Mouse (Mus musculus) frontal cortex, adult 2 months (tissue): ENCODE data around the gene Cacng4. TPM values are rescaled to one million over a fixed set of nuclear protein-coding genes. Genes with fewer than 3 reads are reported as not detected.

Experiments
- DNase-seq, 2 experiments: peaks; one replicate each; pipeline ENCODE4 v3.0.0; 2022; ENCODE audit warnings: low spot score in 1 of 2; ENCODE audit errors: extremely low spot score in 1 of 2
- polyA plus RNA-seq: library from polyadenylated mRNA; depleted of rRNA; stranded (reverse); fragments of >200 nt; gene quantifications from 2 replicates; pipeline ENCODE4 v1.2.3, GENCODE M21; 2012; rRNA removed

The Cacng4 gene
- 34.8 and 35.8 TPM in 2 replicates for polyA plus RNA-seq

DNA sequence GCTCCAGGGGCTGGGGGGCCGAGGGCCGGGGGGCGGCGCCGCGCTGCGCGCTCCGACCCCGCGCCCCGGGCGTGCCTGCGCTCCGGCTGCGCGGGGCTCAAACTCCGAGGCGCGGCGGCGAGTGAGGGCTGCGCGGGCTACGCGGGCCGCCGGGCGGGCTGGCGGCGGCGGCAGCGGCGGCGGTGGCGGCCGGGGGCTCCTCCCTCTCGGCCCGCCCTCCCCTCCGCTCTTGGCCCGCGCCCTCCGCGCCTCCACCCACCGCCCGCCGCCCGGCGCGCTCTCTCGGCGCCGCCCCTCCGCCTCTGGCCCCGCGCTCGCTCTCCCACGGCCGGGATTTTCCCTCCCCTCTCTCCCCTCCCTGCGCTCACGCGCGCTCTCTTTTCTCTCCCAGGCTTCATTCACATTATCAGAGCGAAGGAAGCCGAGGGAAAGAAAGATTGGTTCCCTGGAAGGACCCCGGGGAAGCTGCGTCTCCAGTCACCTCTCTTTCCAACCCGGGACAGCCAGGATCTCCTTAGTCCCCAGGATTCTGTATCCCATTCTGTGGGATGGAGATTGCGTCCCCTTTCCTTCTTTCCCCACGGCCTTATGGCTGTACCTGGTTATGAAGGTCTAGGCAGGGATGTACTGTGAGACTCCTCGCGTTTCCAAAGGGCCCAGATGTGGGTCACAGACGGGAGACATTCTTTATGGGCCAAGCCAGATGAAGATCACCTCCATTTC is at the start of gene Cacng4:
Gene Cacng4 (minus strand): TSS at position 11 of the 723 bp plus-strand sequence.
- DNase-seq = no peak

- DNase-seq = no peak
Observed at GRCm38 (mm10) chr11:107833351-107834040, 39.1 kb upstream of the Cacng4 start.

- DNase-seq = no peak
Observed at GRCm38 (mm10) chr11:107817196-107817595, 22.8 kb upstream of the Cacng4 start.

DNA sequence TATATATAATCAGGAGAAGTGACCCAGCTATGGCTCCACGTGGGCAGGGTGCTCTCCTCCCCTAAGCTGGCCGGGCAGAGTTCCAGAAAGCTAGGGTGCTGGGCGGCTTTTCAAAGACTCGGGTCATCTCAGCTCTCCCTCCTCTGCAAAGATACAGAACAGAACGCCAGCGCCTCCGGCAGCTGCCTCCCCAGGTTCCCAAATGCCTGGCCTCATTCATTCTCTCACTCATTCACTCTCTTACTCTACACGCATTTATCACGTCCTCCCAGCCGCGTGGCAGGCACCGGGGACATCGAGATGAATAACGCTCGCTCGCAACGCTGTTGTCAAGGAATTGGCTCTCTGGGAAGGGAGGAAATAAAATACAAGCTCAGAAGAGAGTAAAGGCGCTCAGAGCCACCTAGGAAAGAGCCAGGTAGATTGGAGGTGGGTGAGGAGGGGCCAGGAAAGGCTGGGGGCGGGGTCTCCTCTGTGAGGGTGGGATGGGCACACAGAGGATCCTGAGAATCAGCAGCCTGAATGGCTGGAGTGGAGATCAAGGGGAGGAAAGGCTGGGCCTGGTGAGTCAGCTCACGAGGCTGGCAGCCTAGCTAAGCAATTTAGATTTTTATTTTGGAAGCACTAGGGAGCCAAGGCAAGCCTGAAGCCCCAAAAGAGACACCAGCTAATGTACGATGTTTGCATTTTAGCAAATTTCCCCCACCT is 18.7 kb upstream of the Cacng4 start:
- no peak for DNase-seq

- DNase-seq = no peak
Observed at GRCm38 (mm10) chr11:107812429-107812828, 18.1 kb upstream of the Cacng4 start.

DNA sequence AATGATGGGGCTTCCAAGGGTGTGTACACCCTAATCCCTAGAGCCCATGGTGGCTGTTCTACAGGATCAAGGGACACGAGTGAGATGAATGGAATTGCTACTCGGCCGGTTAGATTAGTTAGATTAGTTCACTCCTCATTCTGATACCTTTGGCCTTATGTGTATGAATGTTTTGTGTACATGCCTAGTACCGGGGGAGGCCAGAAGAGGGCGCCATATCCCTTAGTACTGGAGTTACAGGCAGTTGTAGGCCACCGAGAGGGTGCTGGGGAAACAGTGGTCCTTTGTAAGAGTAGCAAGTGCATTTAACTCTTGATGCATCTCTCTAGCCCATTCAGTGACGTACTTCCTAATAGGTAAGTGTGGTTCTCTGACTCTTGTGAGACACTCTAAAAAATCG is 14.2 kb upstream of the Cacng4 start:
- no peak for DNase-seq

DNA sequence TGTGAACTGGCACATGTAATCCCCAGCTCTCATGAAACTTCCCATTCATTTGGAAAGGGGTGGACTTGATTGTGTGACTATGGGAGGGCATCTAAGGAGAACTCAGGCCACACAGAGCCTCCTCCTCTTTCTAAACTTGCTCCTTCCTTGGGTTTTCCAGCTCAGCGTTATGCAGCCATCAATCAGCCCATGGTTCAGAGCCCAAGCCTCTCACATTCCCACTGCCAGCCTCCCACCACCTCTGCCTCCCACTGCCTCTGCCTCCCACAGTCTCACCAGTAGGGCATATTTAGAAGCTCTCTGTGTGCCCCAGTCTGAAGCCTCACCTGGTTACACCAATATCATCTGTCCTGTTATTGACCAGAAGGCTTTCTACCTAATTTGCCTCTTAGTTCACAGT is 11.7 kb upstream of the Cacng4 start:
- DNase-seq = no peak

GRCm38 (mm10) chr11:107801946-107802345 is 7.6 kb upstream of the Cacng4 start:
- no peak for DNase-seq

DNA sequence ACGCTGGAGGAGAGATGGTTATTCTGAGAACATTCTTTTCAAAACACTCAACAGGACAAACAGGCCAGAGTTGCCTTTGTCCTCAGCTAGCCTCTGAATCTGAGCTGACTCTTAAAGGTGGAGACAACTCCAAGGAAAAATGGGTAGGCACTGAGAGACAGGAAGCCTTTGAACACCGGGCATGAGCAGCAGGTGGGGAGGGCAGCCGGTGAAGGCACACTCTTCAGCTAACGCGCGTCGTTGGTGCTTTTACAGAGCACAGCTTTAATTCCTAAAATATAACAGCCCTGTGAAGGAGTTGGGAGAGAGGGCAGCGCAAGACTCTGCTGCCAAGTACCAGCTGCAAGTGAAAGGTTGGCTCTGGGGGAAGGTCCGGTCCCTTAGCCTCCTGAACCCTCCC is 5.0 kb upstream of the Cacng4 start:
- no peak for DNase-seq

DNA sequence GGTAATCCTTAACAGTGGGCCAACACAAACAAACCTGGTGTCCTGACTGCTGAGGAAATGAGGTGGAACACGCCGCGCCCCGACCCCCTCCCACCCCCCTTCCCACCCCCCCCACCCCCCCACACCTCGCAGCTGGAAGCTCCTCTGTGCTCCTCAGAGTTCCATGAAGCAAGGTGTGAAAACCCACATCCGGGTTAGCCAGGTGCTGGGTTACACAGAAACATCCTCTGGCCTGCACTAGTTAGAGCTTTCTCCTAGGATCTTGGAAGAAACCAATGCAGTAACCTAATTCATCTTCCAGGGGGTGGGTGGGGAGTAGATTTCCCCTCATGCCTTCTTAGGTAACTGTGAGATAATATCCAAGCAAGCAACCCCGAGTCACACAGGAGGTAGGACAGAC is 2.0 kb upstream of the Cacng4 start:
- no peak for DNase-seq

DNA sequence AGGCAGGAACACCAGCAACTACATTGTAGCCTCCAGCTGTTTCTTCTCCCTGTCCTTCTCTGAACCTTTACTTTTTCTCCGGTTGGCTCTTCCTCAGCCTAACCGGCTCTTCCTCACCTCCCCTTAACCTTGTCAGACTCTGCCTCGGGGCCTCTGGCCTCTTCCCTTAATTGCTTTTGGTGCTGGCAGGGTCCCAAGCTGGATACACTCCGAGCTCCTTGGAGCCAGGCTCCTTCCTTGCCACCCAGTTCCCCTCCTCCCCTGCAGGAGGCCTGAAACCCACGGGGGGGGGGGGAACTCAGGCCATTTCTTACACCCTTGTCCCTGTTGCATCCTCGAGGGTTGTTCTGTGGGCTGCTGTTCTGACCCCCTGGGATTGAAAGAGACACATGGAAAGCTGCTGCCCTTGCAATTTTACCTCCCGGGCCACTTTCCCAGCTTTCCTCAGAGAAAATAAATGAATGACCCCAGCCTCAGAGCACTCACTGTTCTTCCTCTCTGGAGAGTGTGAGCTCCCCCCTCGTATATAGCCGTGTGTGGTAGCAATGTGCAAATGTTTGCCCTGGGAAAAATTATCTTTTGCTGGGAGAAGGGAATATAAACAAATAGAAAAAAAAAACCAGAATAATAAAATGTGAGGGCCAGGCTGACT is 1.2 kb upstream of the Cacng4 start:
- no peak for DNase-seq

GRCm38 (mm10) chr11:107794103-107794493 is 259 bp downstream of the Cacng4 start:
- DNase-seq = no peak

DNA sequence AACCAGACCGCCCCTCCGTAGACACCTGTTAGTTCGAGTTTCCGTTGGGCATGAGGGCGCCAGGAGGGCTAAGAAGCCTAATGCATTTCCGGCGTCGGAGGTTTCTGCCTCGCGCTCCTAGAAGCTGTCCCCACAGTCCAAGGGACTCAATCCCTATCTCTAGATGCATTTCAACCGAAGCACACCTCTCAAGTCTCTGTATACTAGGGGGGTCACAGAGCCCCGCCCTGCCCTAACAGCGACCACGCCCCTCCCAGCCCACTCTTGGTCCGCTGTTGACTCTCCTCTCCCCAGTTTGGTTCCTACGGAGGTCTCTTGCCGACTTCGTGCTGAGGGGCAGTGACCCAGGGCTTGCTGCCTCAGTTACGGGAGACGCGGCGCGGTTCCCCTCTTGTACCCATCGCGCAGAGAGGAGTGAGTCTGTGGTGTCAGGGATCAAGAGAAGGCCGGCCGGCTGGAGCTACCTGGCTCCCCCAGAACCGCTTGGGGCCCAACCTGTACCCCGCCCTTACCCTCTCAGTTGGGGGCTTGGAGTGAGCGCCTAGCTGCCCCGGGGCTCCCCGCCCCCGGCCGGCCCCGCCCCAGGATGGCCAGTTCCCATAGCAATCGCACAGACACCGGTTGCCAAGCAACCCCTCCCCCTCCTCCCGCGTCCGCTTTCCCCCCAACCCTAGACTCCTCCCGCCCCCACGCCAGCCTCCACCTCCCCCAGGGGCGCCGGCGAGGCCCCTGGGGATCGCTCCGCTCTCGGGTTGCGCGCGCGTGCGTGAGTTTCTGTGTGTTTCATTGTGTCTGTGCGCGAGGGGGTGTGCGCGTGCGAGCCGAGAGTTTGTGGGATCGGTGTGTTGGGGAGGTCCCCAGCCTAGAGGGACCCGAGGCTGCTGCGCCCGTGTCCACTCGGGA is 906 bp downstream of the Cacng4 start:
- DNase-seq = peak in 1 of 2 experiments; percentile 58

GRCm38 (mm10) chr11:107792136-107792535 is 2.2 kb downstream of the Cacng4 start:
- DNase-seq = no peak

- no peak for DNase-seq
Observed at GRCm38 (mm10) chr11:107785761-107786160, 8.6 kb downstream of the Cacng4 start.

GRCm38 (mm10) chr11:107785288-107785687 is 9.1 kb downstream of the Cacng4 start:
- no peak for DNase-seq

- no peak for DNase-seq
Observed at GRCm38 (mm10) chr11:107783861-107784754, 10.2 kb downstream of the Cacng4 start.

DNA sequence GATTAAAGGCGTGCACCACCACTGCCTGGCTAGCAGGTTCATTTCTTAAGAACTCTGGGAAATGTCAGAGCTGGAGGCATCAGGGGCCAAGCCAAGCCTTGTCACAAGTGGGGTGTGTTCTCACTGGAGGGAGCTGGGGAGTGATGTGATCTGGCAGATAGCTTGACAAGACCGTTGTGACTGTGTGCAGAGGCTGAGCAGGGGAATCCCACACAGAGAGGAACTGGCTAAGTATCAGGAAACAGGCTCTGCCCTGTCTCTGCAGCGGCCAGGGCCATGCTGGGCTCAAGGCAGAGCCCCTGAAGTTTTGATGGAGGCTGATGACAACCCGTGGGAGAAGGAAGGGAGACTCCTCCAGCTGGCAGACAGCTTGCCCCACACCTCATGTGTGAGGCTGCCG is 11.8 kb downstream of the Cacng4 start:
- DNase-seq = no peak

DNA sequence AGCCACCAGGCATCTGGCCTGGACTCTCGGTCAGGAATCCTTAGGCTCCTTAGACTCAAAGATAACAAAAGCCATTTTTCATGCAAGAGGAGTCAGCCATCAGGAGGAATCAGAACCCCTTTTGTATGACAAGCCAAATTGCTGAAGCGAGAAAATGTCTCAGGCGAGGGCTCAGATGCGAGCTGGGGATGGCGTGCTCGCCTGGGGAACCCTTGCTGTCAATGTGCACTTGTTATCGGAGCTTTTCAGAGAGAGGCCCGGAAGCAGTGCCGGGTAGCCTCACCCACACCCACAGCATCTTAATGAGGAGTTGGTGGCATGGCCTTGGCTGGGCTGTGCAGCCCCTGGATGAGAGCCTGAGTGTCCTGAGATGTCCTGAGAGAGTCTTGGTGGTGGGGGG is 15.5 kb downstream of the Cacng4 start:
- no peak for DNase-seq
